Mouse (Mus musculus) liver, adult 2 months (tissue): ENCODE measurements around the gene Rslcan18. TPM values are rescaled to one million over a fixed set of nuclear protein-coding genes. Genes with fewer than 3 reads are reported as not detected.

Source experiments
- DNase-seq: peaks from one replicate; pipeline ENCODE4 v3.0.0-alpha.2; 2011; ENCODE audit warnings: low read depth, low spot score; ENCODE audit errors: extremely low read depth
- H3K27ac ChIP-seq: fragments of 200-500 bp; replicated peaks from 2 replicates; pipeline ENCODE4 v1.5.1; 2012; ENCODE audit warnings: low read depth, mild to moderate bottlenecking, control low read depth, inconsistent platforms, low read length; ENCODE audit not compliant: insufficient read depth
- H3K27me3 ChIP-seq: fragments of 200-500 bp; 2 replicates; pipeline ENCODE4 v1.6.1; 2012; ENCODE audit warnings: mild to moderate bottlenecking, moderate library complexity, low read length, inconsistent platforms; ENCODE audit not compliant: control insufficient read depth, insufficient read depth
- H3K36me3 ChIP-seq: fragments of 200-500 bp; 2 replicates; pipeline ENCODE4 v1.6.1; 2012; ENCODE audit warnings: low read length, inconsistent platforms; ENCODE audit not compliant: control insufficient read depth, insufficient read depth
- H3K4me1 ChIP-seq: fragments of 200-500 bp; 2 replicates; pipeline ENCODE4 v1.6.1; 2011; ENCODE audit warnings: low read length; ENCODE audit not compliant: control insufficient read depth, insufficient read depth
- H3K4me3 ChIP-seq: fragments of 200-500 bp; 2 replicates; pipeline ENCODE4 v1.5.1; 2011; ENCODE audit warnings: low read depth, mild to moderate bottlenecking, control low read depth, low read length, moderate library complexity; ENCODE audit not compliant: insufficient read depth
- H3K79me2 ChIP-seq: fragments of 200-500 bp; 2 replicates; pipeline ENCODE4 v1.6.1; 2012; ENCODE audit warnings: inconsistent platforms, mild to moderate bottlenecking, low read length, moderate library complexity; ENCODE audit not compliant: control insufficient read depth, insufficient read depth
- H3K9ac ChIP-seq: fragments of 200-500 bp; 2 replicates; pipeline ENCODE4 v1.6.1; 2012; ENCODE audit warnings: low read depth, mild to moderate bottlenecking, control low read depth, inconsistent platforms, low read length
- CTCF ChIP-seq: fragments of 200-500 bp; IDR thresholded peaks from 2 replicates; pipeline ENCODE4 v1.5.1; 2011; ENCODE audit warnings: low read depth, low read length, control low read depth
- POLR2A ChIP-seq: fragments of 200-500 bp; IDR thresholded peaks from 2 replicates; pipeline ENCODE4 v1.6.1; 2011; ENCODE audit warnings: low read length, control low read depth; ENCODE audit not compliant: insufficient read depth; ENCODE audit errors: extremely low read depth
- WGBS: fragments of 180-500 bp; shearing (Covaris S2); methylation state at CpG from one replicate; pipeline ENCODE4 v1.1.7; 2018; 5-methylcytosine and 5-hydroxymethylcytosine counted together
- polyA plus RNA-seq: library from polyadenylated mRNA; depleted of rRNA; stranded (reverse); fragments of >200 nt; gene quantifications from 2 replicates; pipeline ENCODE4 v1.2.3, GENCODE M21; 2012
- total RNA-seq: library from RNA; depleted of rRNA; stranded (reverse); fragments of >200 nt; gene quantifications from 2 replicates; pipeline ENCODE4 v1.2.3, GENCODE M21; 2014

Rslcan18 gene
- total and polyA plus RNA-seq, 2 experiments: 0.39 to 2.2 TPM

- H3K27me3 ChIP-seq: no peaks in the 10 kb centered on the region
- 38% methylated on average over 1 of the region's 1 CpGs for WGBS
- H3K79me2 ChIP-seq: peaks cover 6% of the 10 kb centered on the region; the same call in 1 of the 2 replicates
- no peak overlapping the region for H3K9ac ChIP-seq
- peaks cover 32% of the 10 kb centered on the region for H3K36me3 ChIP-seq
- H3K4me1 ChIP-seq: peaks cover 9% of the 10 kb centered on the region
- peak; percentile 52 for DNase-seq
- TF ChIP-seq POLR2A (no peak), CTCF (no peak)
- H3K27ac ChIP-seq: peak overlapping the region; percentile 87
- no peak overlapping the region for H3K4me3 ChIP-seq
Observed at GRCm38 (mm10) chr13:67081946-67082345, 34.1 kb downstream of the Rslcan18 start.

DNA sequence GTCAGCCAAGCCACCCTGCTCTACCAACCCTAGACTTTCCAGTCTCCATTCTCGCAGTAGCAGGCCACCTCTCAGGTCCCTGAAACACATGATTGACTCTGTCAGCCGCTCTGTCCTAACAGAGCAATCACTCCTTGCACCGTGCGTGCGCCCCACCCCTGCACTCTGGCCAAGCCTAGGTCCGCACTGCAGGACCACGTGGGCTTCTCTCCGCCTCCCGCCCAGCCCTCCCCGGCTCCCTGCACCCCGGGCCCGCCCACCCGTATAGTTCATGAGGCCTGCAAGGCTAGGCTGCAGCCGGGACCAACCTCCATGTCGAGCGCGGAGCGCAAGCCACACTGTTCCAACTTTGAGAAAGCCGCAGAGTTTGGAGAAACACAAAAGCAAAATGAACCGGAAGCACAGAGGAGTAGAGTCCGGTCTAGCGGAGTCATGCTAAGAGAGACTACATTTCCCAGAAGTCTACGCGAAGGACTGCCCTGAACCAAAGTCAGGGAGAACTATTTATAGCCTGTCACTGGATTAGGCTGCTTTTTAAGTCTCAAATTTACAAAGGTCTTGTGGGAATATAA, 34.8 kb downstream of the Rslcan18 start:
- Histone ChIP-seq H3K36me3 (peaks cover 34% of the 10 kb centered on the region), H3K27me3 (no peaks in the 10 kb centered on the region), H3K9ac (peak overlapping the region; percentile 58), H3K27ac (peak overlapping the region; percentile 87), H3K4me3 (peak overlapping the region; percentile 82), H3K4me1 (peaks cover 9% of the 10 kb centered on the region), H3K79me2 (peaks cover 7% of the 10 kb centered on the region; the same call in 1 of the 2 replicates)
- peak; percentile 92 for DNase-seq
- TF ChIP-seq CTCF (no peak), POLR2A (0 out of 2 replicates have a peak, but pooled peaks have one; percentile 40)
- WGBS: under 1% methylated on average over 24 of the region's 24 CpGs

DNA sequence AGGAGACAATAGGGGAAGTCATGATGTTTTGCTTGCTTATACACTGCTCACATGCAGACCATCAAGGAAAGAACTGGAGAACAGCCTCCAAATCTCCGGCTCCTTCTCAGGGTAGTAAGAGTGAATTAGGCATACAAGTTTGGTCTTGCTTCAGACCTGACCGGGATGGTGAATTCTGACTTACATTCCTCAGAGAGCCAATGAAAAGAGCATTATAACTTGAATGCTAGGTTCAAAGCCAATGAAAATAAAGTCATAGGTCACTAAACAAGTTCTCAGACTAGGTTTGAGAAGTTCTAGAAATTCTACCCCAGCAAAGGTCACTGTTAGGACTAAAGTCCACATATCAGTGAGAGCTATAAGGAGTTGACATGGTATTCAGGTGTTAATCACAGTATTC, 38.8 kb downstream of the Rslcan18 start:
- no peak overlapping the region for H3K27ac ChIP-seq
- H3K79me2 ChIP-seq: peaks cover 7% of the 10 kb centered on the region; the same call in 1 of the 2 replicates
- no peak for DNase-seq
- no peak overlapping the region for H3K4me3 ChIP-seq
- peaks cover 9% of the 10 kb centered on the region for H3K4me1 ChIP-seq
- TF ChIP-seq POLR2A (no peak), CTCF (no peak)
- peaks cover 45% of the 10 kb centered on the region for H3K36me3 ChIP-seq
- 96% methylated on average over 2 of the region's 2 CpGs for WGBS
- H3K9ac ChIP-seq: no peak overlapping the region
- H3K27me3 ChIP-seq: no peaks in the 10 kb centered on the region

DNA sequence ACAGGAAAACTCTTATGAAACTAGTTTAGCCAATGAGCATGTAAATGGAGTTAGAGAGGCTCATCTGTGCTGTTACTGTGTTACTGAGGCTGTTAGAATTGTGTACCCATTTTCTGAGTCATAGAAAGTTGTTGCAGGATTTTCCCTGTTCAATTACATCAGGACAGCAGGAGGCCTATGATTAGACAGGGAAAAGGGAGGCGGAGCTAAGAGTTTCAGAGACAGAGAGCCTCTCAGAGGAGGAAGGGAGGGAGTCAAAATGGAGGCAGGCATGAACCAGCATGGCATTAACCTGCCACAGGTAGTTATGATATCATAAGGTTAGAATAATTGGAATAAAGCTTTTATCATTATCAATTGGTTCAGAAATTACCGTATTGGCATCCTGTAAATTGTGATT, 43.3 kb downstream of the Rslcan18 start:
- DNase-seq: no peak
- TF ChIP-seq CTCF (no peak), POLR2A (no peak)
- H3K27ac ChIP-seq: no peak overlapping the region
- no peaks in the 10 kb centered on the region for H3K27me3 ChIP-seq
- no peaks in the 10 kb centered on the region for H3K4me1 ChIP-seq
- H3K9ac ChIP-seq: no peak overlapping the region
- WGBS: 97% methylated on average over 2 of the region's 2 CpGs
- peaks cover 3% of the 10 kb centered on the region; the same call in 1 of the 2 replicates for H3K79me2 ChIP-seq
- H3K36me3 ChIP-seq: peaks cover 58% of the 10 kb centered on the region
- no peak overlapping the region for H3K4me3 ChIP-seq

DNA sequence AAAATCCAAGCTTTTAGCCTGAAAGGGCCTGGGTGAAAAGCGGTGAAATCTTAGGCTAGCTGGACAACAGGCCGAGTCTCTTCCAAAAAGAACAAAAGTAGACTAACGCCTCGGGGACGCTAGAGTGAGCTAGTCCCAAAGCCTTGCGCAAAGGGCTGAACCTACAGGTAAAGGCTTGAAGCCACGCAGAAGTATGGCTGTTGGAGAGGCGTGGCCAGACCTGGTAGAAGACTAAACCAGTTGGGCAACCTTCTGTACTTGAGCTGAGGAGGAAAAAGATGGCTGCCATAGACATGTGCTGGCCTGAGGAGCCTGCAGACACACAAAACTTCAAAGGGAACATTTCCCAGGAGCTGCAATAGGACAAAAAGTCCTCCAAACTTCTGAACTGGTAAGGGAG, 50.7 kb downstream of the Rslcan18 start:
- Histone ChIP-seq H3K27ac (no peak overlapping the region), H3K79me2 (no peaks in the 10 kb centered on the region), H3K4me3 (no peak overlapping the region), H3K4me1 (no peaks in the 10 kb centered on the region), H3K36me3 (peaks cover 11% of the 10 kb centered on the region), H3K9ac (no peak overlapping the region), H3K27me3 (no peaks in the 10 kb centered on the region)
- WGBS: 95% methylated on average over 8 of the region's 8 CpGs
- DNase-seq: no peak
- no peak for TF ChIP-seq POLR2A
- TF ChIP-seq CTCF: no peak

GRCm38 (mm10) chr13:67062427-67062826, 53.6 kb downstream of the Rslcan18 start:
- Histone ChIP-seq H3K4me1 (no peaks in the 10 kb centered on the region), H3K4me3 (no peak overlapping the region), H3K36me3 (no peaks in the 10 kb centered on the region), H3K27ac (no peak overlapping the region), H3K9ac (no peak overlapping the region), H3K79me2 (no peaks in the 10 kb centered on the region), H3K27me3 (no peaks in the 10 kb centered on the region)
- TF ChIP-seq POLR2A (no peak), CTCF (no peak)
- WGBS: 69% methylated on average over 7 of the region's 7 CpGs
- DNase-seq: no peak
